Mouse (Mus musculus) layer of hippocampus, adult 18-20 months (tissue): ENCODE data around the gene Slitrk6. TPM values are rescaled to one million over a fixed set of nuclear protein-coding genes. Genes with fewer than 3 reads are reported as not detected.

ENCODE experiments used
- DNase-seq, 2 experiments: peaks; one replicate each; pipeline ENCODE4 v3.0.0; 2022; ENCODE audit warnings: low spot score in 2 of 2
- long read RNA-seq: library from polyadenylated mRNA; stranded (forward); transcript quantifications from one replicate; pipeline ENCODE4 v2.0.0, GENCODE M21; 2021
- total RNA-seq, 2 experiments: library from RNA; stranded (reverse); gene quantifications; 2 replicates each; pipeline ENCODE4 v1.2.3; 2021

The Slitrk6 gene
- total RNA-seq = 1 to 10 TPM in 1 of 2 experiments, under 1 TPM in 1; 0.52 to 1.6 TPM
- long read RNA-seq, full-length matches to known transcripts = 2 of 2 reads
- long read RNA-seq, partial matches to known transcripts = 0 of 2 reads
- long read RNA-seq, other reads (novel, unspliced or antisense) = 0 of 2 reads

GRCm38 (mm10) chr14:110754484-110755307, at the start of gene Slitrk6:
Slitrk6 (minus strand) TSS chr14:110755149.
- peak in 1 of 2 experiments; percentile 9 for DNase-seq

GRCm38 (mm10) chr14:110777546-110777945, 22.6 kb upstream of the Slitrk6 start:
- peak in 1 of 2 experiments; percentile 62 for DNase-seq

- DNase-seq = no peak
These were observed 15.7 kb upstream of the Slitrk6 start for GRCm38 (mm10) chr14:110770694-110771093.

- DNase-seq = peak in 1 of 2 experiments; percentile 10
These were observed 7.8 kb upstream of the Slitrk6 start for GRCm38 (mm10) chr14:110762588-110763220.

GRCm38 (mm10) chr14:110760909-110761308, 6.0 kb upstream of the Slitrk6 start:
- DNase-seq = no peak

GRCm38 (mm10) chr14:110755308-110755650, 330 bp upstream of the Slitrk6 start:
- DNase-seq = no peak

- DNase-seq = no peak
These were observed 15.1 kb downstream of the Slitrk6 start for GRCm38 (mm10) chr14:110739861-110740260.

- no peak for DNase-seq
These were observed 15.6 kb downstream of the Slitrk6 start for GRCm38 (mm10) chr14:110739368-110739767.

- DNase-seq = no peak
These were observed 26.5 kb downstream of the Slitrk6 start for GRCm38 (mm10) chr14:110728344-110728910.

GRCm38 (mm10) chr14:110724026-110724576, 30.8 kb downstream of the Slitrk6 start:
- DNase-seq = no peak
